Mouse (Mus musculus): ENCODE data around the gene Chic2.

DNA sequence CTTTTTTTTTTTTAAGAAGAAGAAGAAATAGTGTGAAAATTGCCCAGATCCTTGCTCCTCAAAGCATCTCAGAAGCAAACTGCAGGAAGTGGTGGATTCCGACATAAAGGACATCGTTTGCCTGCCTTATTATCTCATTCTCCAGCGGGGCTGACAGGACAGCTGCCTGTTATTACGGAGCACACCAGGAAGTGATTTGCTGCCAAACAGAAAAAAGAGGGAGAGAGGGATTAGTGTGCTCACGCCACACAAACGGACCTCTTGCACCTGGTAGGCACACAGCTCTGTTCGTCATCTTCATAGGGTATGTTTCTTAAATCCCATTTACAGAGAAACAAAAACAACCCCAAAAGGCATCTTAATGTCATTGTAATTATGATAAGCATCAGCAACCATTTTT is 64.4 kb downstream of the Chic2 start:
- no peak for TF ChIP-seq ZC3H11A (IDR thresholded peaks at IDR 0.05; ENCODE audit: borderline replicate concordance, low read depth, low read length)
- TF ChIP-seq ZNF384 (IDR thresholded peaks at IDR 0.05; ENCODE audit: low read depth, low read length), result no peak
- no peak for TF ChIP-seq HCFC1 (IDR thresholded peaks at IDR 0.05; ENCODE audit: borderline replicate concordance, insufficient read depth, low read length)
- no peak for TF ChIP-seq MAFK (IDR thresholded peaks at IDR 0.05; ENCODE audit: insufficient read depth, low read depth, low read length)

Data from ES-E14 (cell line).